Mouse (Mus musculus): ENCODE results near the gene Ndufa10. TPM values are rescaled to one million over a fixed set of nuclear protein-coding genes. Genes with fewer than 3 reads are reported as not detected.
A peak's percentile ranks its signal among the peaks of the same experiment; 100 is the strongest.
"Not testable (repeated sequence)": the region's sequence is repeated elsewhere in the genome, so short reads cannot be mapped to it uniquely, and the experiment has no call there.

The Ndufa10 gene
- total RNA-seq (2015; ENCODE audit: low replicate concordance) (27.2 and 39.6 TPM in 2 replicates), total RNA-seq (2017; ENCODE audit: low replicate concordance) (25.0 and 28.8 TPM in 2 replicates)

GRCm38 (mm10) chr1:92473165-92474041 lies at the start of gene Ndufa10:
TSS of gene Ndufa10 (minus strand) at chr1:92473860.
- peak; percentile 87 for ATAC-seq (replicated peaks; ENCODE audit: low FRiP score, poor library complexity, severe bottlenecking)

GRCm38 (mm10) chr1:92521376-92521775 lies 47.7 kb upstream of the Ndufa10 start:
- no peak for ATAC-seq (replicated peaks; ENCODE audit: low FRiP score, poor library complexity, severe bottlenecking)

GRCm38 (mm10) chr1:92519046-92519445 lies 45.4 kb upstream of the Ndufa10 start:
- no peak for ATAC-seq (replicated peaks; ENCODE audit: low FRiP score, poor library complexity, severe bottlenecking)

- no peak for ATAC-seq (replicated peaks; ENCODE audit: low FRiP score, poor library complexity, severe bottlenecking)
Observed at GRCm38 (mm10) chr1:92518561-92518960, 44.9 kb upstream of the Ndufa10 start, which contains the start of gene Olfr1414. TSS of gene Olfr1414 (minus strand) at chr1:92518661.

GRCm38 (mm10) chr1:92515390-92515789 lies 41.7 kb upstream of the Ndufa10 start:
- no peak for ATAC-seq (replicated peaks; ENCODE audit: low FRiP score, poor library complexity, severe bottlenecking)

- not testable (repeated sequence) for ATAC-seq (replicated peaks; ENCODE audit: low FRiP score, poor library complexity, severe bottlenecking)
Observed at GRCm38 (mm10) chr1:92511646-92512045, 38.0 kb upstream of the Ndufa10 start.

- no peak for ATAC-seq (replicated peaks; ENCODE audit: low FRiP score, poor library complexity, severe bottlenecking)
Observed at GRCm38 (mm10) chr1:92496001-92496400, 22.3 kb upstream of the Ndufa10 start, which contains the start of gene Olfr1415. TSS of gene Olfr1415 (minus strand) at chr1:92496101.

GRCm38 (mm10) chr1:92485013-92485412 lies 11.4 kb upstream of the Ndufa10 start, which contains the start of gene Olfr1416:
TSS of gene Olfr1416 (minus strand) at chr1:92485113.
- no peak for ATAC-seq (replicated peaks; ENCODE audit: low FRiP score, poor library complexity, severe bottlenecking)

- ATAC-seq (replicated peaks; ENCODE audit: low FRiP score, poor library complexity, severe bottlenecking): peak; percentile 60
Observed at GRCm38 (mm10) chr1:92474066-92474578, 462 bp upstream of the Ndufa10 start.

- no peak for ATAC-seq (replicated peaks; ENCODE audit: low FRiP score, poor library complexity, severe bottlenecking)
Observed at GRCm38 (mm10) chr1:92468891-92469290, 4.8 kb downstream of the Ndufa10 start.

GRCm38 (mm10) chr1:92458416-92458815 lies 15.2 kb downstream of the Ndufa10 start:
- no peak for ATAC-seq (replicated peaks; ENCODE audit: low FRiP score, poor library complexity, severe bottlenecking)

GRCm38 (mm10) chr1:92457758-92458157 lies 15.9 kb downstream of the Ndufa10 start:
- no peak for ATAC-seq (replicated peaks; ENCODE audit: low FRiP score, poor library complexity, severe bottlenecking)

GRCm38 (mm10) chr1:92453751-92454445 lies 19.8 kb downstream of the Ndufa10 start:
- ATAC-seq (replicated peaks; ENCODE audit: low FRiP score, poor library complexity, severe bottlenecking): no peak

- ATAC-seq (replicated peaks; ENCODE audit: low FRiP score, poor library complexity, severe bottlenecking): no peak
Observed at GRCm38 (mm10) chr1:92448293-92448692, 25.4 kb downstream of the Ndufa10 start.

GRCm38 (mm10) chr1:92441453-92442063 lies 32.1 kb downstream of the Ndufa10 start:
- ATAC-seq (replicated peaks; ENCODE audit: low FRiP score, poor library complexity, severe bottlenecking): peak; percentile 35; the same call in 1 of the 2 replicates

GRCm38 (mm10) chr1:92440066-92440750 lies 33.5 kb downstream of the Ndufa10 start:
- ATAC-seq (replicated peaks; ENCODE audit: low FRiP score, poor library complexity, severe bottlenecking): no peak

GRCm38 (mm10) chr1:92437678-92438271 lies 35.9 kb downstream of the Ndufa10 start:
- no peak for ATAC-seq (replicated peaks; ENCODE audit: low FRiP score, poor library complexity, severe bottlenecking)

GRCm38 (mm10) chr1:92436831-92437321 lies 36.8 kb downstream of the Ndufa10 start:
- ATAC-seq (replicated peaks; ENCODE audit: low FRiP score, poor library complexity, severe bottlenecking): no peak

- no peak for ATAC-seq (replicated peaks; ENCODE audit: low FRiP score, poor library complexity, severe bottlenecking)
Observed at GRCm38 (mm10) chr1:92434986-92435385, 38.7 kb downstream of the Ndufa10 start.

Measured in erythroid progenitor cell, adult 5-6 weeks (primary cell).